Mouse (Mus musculus) C2C12 (cell line): Measurements from ENCODE around the gene Gm9964.

Experiments used
- CEBPB ChIP-seq: IDR thresholded peaks from one replicate; pipeline ENCODE4 v1.6.1; 2011; ENCODE audit warnings: low read depth, mild to moderate bottlenecking, control low read depth, moderate library complexity
- CTCF ChIP-seq: IDR thresholded peaks from one replicate; pipeline ENCODE4 v1.5.1; 2011; ENCODE audit not compliant: control insufficient read depth, insufficient read depth, insufficient read length
- FOSL1 ChIP-seq: IDR thresholded peaks from one replicate; pipeline ENCODE4 v1.8.0; 2011; ENCODE audit warnings: mild to moderate bottlenecking, low read length; ENCODE audit not compliant: poor library complexity, insufficient read depth, severe bottlenecking
- MAX ChIP-seq: IDR thresholded peaks from one replicate; pipeline ENCODE4 v1.6.1; 2011; ENCODE audit warnings: mild to moderate bottlenecking, control low read depth
- MYOD1 ChIP-seq: IDR thresholded peaks from one replicate; pipeline ENCODE4 v1.6.1; 2011; ENCODE audit warnings: low read depth; ENCODE audit not compliant: control insufficient read depth, insufficient read length
- MYOG ChIP-seq: IDR thresholded peaks from one replicate; pipeline ENCODE4 v1.6.1; 2011; ENCODE audit not compliant: control insufficient read depth, insufficient read length; ENCODE audit errors: extremely low read depth
- USF1 ChIP-seq: IDR thresholded peaks from one replicate; pipeline ENCODE4 v1.6.1; 2011; ENCODE audit warnings: low read depth, mild to moderate bottlenecking, control low read depth, moderate library complexity

DNA sequence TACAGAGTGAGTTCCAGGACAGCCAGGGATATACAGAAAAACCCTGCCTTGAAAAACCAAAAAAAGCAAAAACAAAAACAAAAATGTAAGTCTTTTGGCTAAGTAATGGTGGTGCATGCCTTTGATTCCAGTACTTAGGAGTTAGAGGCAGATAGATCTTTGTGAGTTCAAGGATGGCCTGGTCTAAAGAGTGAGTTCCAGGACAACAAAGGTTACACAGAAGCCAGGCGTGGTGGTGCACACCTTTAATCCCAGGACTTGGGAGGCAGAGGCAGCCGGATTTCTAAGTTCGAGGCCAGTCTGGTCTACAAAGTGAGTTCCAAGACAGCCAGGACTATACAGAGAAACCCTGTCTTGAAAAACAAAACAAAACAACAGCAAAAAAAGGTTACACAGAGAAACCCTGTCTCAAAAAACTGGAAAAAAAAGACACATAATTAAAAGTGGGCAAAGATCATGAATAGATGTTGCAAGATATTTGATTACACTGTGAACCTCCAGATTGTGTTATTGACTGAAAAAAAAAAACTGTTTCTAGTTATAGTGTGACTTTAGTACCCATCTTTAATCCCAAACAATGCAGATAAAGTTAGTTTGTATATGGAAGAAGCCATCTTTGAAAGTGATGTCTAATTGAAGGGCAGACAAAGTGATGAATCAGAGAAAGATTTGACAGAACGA is 13.2 kb downstream of the Gm9964 start:
- no peak for TF ChIP-seq USF1
- no peak for TF ChIP-seq CTCF
- TF ChIP-seq CEBPB, result no peak
- no peak for TF ChIP-seq MYOG
- TF ChIP-seq MYOD1, result no peak
- no peak for TF ChIP-seq MAX
- TF ChIP-seq FOSL1, result no peak
